Comparison of ENCODE assay signal across 7 mouse cellular contexts in the genomic region with DNA sequence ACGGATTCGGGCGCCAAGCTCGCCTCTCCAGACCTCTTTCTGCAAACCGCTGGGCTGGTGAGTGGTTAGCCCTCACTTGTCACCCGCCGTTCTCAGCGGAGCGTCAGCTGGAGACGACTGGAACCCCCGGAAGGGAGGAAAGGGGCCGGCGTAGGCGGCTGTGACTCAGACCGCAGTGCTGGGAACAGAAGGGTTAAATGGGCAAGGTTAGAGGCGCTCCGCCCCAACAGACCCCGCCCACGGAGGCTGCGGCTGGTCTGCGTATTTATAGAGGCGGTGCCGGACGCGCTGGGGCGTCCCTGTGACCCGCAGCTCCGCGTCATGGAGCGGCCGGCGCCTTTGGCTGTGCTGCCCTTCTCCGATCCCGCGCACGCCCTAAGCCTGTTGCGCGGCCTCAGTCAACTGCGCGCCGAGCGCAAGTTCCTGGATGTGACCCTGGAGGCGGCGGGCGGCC. TPM values are rescaled to one million over a fixed set of nuclear protein-coding genes. Genes with fewer than 3 reads are reported as not detected.
DNase-seq lines count a peak whose midpoint lies in the region; ATAC-seq lines count a peak whose summit lies in the region.

A gene (plus strand): TSS at position 182 of the 454 bp plus-strand sequence.

- peak; percentile 90 for ATAC-seq in intestine, embryonic 16.5 days
- ATAC-seq in midbrain, embryonic 11.5 days (ENCODE audit: low FRiP score), result peak; percentile 93

- peak within 1 kb of the TSS; percentile 88 for H3K27ac ChIP-seq in intestine, embryonic 16.5 days (ENCODE audit: low read length)
- no peak within 1 kb of the TSS for H3K27ac ChIP-seq in midbrain, embryonic 11.5 days (ENCODE audit: low read depth, low read length)

- WGBS in intestine, embryonic 16.5 days, result under 1% methylated on average over 45 of the region's 45 CpGs
- under 1% methylated on average over 41 of the region's 45 CpGs for WGBS in midbrain, embryonic 11.5 days

- H3K27me3 ChIP-seq in intestine, embryonic 16.5 days (replicated peaks; ENCODE audit: control insufficient read depth, insufficient read depth, low read length), result no peaks in the 10 kb centered on the region
- peaks cover 19% of the 10 kb centered on the region for H3K27me3 ChIP-seq in midbrain, embryonic 11.5 days (ENCODE audit: control insufficient read depth, insufficient read depth, low read length)

- no peaks in the 10 kb centered on the region for H3K36me3 ChIP-seq in intestine, embryonic 16.5 days (ENCODE audit: control insufficient read depth, insufficient read depth, low read length)
- no peaks in the 10 kb centered on the region for H3K36me3 ChIP-seq in midbrain, embryonic 11.5 days (ENCODE audit: control insufficient read depth, insufficient read depth, low read length)

- peak; percentile 97 for DNase-seq in adrenal gland, adult 18-20 months (ENCODE audit: low spot score in 2 of 2)
- peak; percentile 97 for DNase-seq in embryo, embryonic 11 days
- DNase-seq in gastrocnemius, postnatal 36 days, result peak; percentile 94 to 95
- peak; percentile 91 to 92 for DNase-seq in left cerebral cortex, postnatal 36 days (ENCODE audit: low spot score in 2 of 2)
- peak; percentile 99 for DNase-seq in midbrain, embryonic 11.5 days (ENCODE audit: low spot score, missing footprints)
- peak; percentile 94 for DNase-seq in skeletal muscle tissue, adult 2 months (ENCODE audit: low read depth, low spot score)

- no peaks in the 10 kb centered on the region for H3K9me3 ChIP-seq in intestine, embryonic 16.5 days (ENCODE audit: control insufficient read depth, low read length)
- H3K9me3 ChIP-seq in midbrain, embryonic 11.5 days (ENCODE audit: control insufficient read depth, low read length), result no peaks in the 10 kb centered on the region

- intact Hi-C loops in gastrocnemius, postnatal 36 days (cut with DNase I), result loop anchor here (2.0 kb wide), 1 partner anchor 26 kb away; no protein-coding TSS in a partner anchor
- intact Hi-C loops in left cerebral cortex, postnatal 36 days (cut with DNase I), result loop anchor here (1.0 to 2.0 kb wide), 2 partner anchors 12 to 78 kb away; a partner anchor contains a TSS

- peak within 1 kb of the TSS; percentile 99 for H3K4me2 ChIP-seq in intestine, embryonic 16.5 days (ENCODE audit: low read depth, low read length)
- peak within 1 kb of the TSS; percentile 98 for H3K4me2 ChIP-seq in midbrain, embryonic 11.5 days

- peak within 1 kb of the TSS; percentile 76 for H3K9ac ChIP-seq in intestine, embryonic 16.5 days (ENCODE audit: low read depth, low read length)
- peak within 1 kb of the TSS; percentile 66 for H3K9ac ChIP-seq in midbrain, embryonic 11.5 days (ENCODE audit: low read length)

- H3K4me3 ChIP-seq in intestine, embryonic 16.5 days (ENCODE audit: low read length), result peak within 1 kb of the TSS; percentile 90
- peak within 1 kb of the TSS; percentile 72 for H3K4me3 ChIP-seq in midbrain, embryonic 11.5 days (ENCODE audit: low read depth, low read length)

- peaks cover 46% of the 10 kb centered on the region for H3K4me1 ChIP-seq in intestine, embryonic 16.5 days (ENCODE audit: control insufficient read depth, insufficient read depth, low read length)
- H3K4me1 ChIP-seq in midbrain, embryonic 11.5 days (ENCODE audit: control insufficient read depth, insufficient read depth, low read length), result peaks cover 26% of the 10 kb centered on the region

RNA-seq across cellular contexts. Expression of the gene that starts here (rescaled TPM):
- total RNA-seq in adrenal gland, adult 18-20 months (2021), result 10 to 100 TPM; 18.3 to 28.2 TPM
- total RNA-seq in gastrocnemius, postnatal 36 days (2021), result 10 to 100 TPM; 77.1 to 91.5 TPM
- 7.4 and 8.3 TPM in 2 replicates for polyA plus RNA-seq in intestine, embryonic 16.5 days (2015; fragmentation: Nextera tagmentation; extraction: Ambion mirVana)
- total RNA-seq in left cerebral cortex, postnatal 36 days (2021), result 10 to 100 TPM; 14.4 to 18.0 TPM
- polyA plus RNA-seq in midbrain, embryonic 11.5 days (2014; fragmentation: Nextera tagmentation; extraction: Ambion mirVana), result 2.0 and 2.6 TPM in 2 replicates
